Mouse (Mus musculus) embryonic facial prominence, embryonic 15.5 days (tissue): Measurements from ENCODE around the gene C1qb. TPM values are rescaled to one million over a fixed set of nuclear protein-coding genes. Genes with fewer than 3 reads are reported as not detected.

ENCODE experiments used
- ATAC-seq: fragments of 200-750 bp; cut with Nextera tagmentation; 2 replicates; pipeline ENCODE4 v1.8.0; 2017; ENCODE audit warnings: low read depth, moderate TSS enrichment; ENCODE audit not compliant: insufficient number of reproducible peaks, low FRiP score, low TSS enrichment
- H3K27ac ChIP-seq: fragments of 300-500 bp; sonication (generic); replicated peaks from 2 replicates; pipeline ENCODE4 v1.5.1; 2015; ENCODE audit warnings: mild to moderate bottlenecking, inconsistent platforms
- H3K27me3 ChIP-seq: fragments of 300-500 bp; sonication (generic); 2 replicates; pipeline ENCODE4 v1.6.1; 2015; ENCODE audit warnings: inconsistent platforms
- H3K36me3 ChIP-seq: fragments of 300-500 bp; sonication (generic); 2 replicates; pipeline ENCODE4 v1.6.1; 2015; ENCODE audit warnings: mild to moderate bottlenecking, inconsistent platforms
- H3K4me1 ChIP-seq: fragments of 300-500 bp; sonication (generic); 2 replicates; pipeline ENCODE4 v1.6.1; 2015; ENCODE audit warnings: inconsistent platforms
- H3K4me2 ChIP-seq: fragments of 300-500 bp; sonication (generic); replicated peaks from 2 replicates; pipeline ENCODE4 v1.6.1; 2015; ENCODE audit warnings: mild to moderate bottlenecking, inconsistent platforms
- H3K4me3 ChIP-seq: fragments of 300-500 bp; sonication (generic); replicated peaks from 2 replicates; pipeline ENCODE4 v1.5.1; 2015; ENCODE audit warnings: mild to moderate bottlenecking, inconsistent platforms
- H3K9ac ChIP-seq: fragments of 300-500 bp; sonication (generic); 2 replicates; pipeline ENCODE4 v1.6.1; 2015; ENCODE audit warnings: inconsistent platforms
- H3K9me3 ChIP-seq: fragments of 300-500 bp; sonication (generic); replicated peaks from 2 replicates; pipeline ENCODE4 v1.6.1; 2016; ENCODE audit warnings: inconsistent platforms
- WGBS: fragments of 180-500 bp; shearing (Covaris S2); methylation state at CpG from one replicate; pipeline ENCODE4 v1.1.7; 2015; 5-methylcytosine and 5-hydroxymethylcytosine counted together
- polyA plus RNA-seq: library from polyadenylated mRNA; unstranded; fragments of >200 nt; fragmentation: Nextera tagmentation; extraction: Ambion mirVana; gene quantifications from 2 replicates; pipeline ENCODE4 v1.2.1, GENCODE M21; 2015

Gene C1qb
- polyA plus RNA-seq, 1 experiment from 2014 or later: 86.5 TPM

- Histone ChIP-seq H3K36me3 (no peaks in the 10 kb centered on the region), H3K9me3 (no peaks in the 10 kb centered on the region), H3K9ac (no peak overlapping the region), H3K4me2 (no peak overlapping the region), H3K27me3 (peaks cover 47% of the 10 kb centered on the region), H3K4me1 (no peaks in the 10 kb centered on the region), H3K4me3 (no peak overlapping the region), H3K27ac (no peak overlapping the region)
- ATAC-seq: no peak
- 36% methylated on average over 9 of the region's 9 CpGs for WGBS
These were observed 25.8 kb upstream of the C1qb start for GRCm38 (mm10) chr4:136911804-136912203.

- Histone ChIP-seq H3K4me2 (no peak overlapping the region), H3K9ac (no peak overlapping the region), H3K36me3 (no peaks in the 10 kb centered on the region), H3K9me3 (no peaks in the 10 kb centered on the region), H3K4me3 (no peak overlapping the region), H3K27me3 (peaks cover 53% of the 10 kb centered on the region), H3K27ac (no peak overlapping the region), H3K4me1 (no peaks in the 10 kb centered on the region)
- WGBS: 6% methylated on average over 17 of the region's 17 CpGs
- no peak for ATAC-seq
These were observed 25.2 kb upstream of the C1qb start for GRCm38 (mm10) chr4:136911211-136911646.

GRCm38 (mm10) chr4:136907809-136908208, 21.8 kb upstream of the C1qb start:
- H3K9me3 ChIP-seq: no peaks in the 10 kb centered on the region
- no peak for ATAC-seq

GRCm38 (mm10) chr4:136907033-136907432, 21.0 kb upstream of the C1qb start:
- Histone ChIP-seq H3K4me1 (0 out of 2 replicates have a peak, but pooled peaks cover 5% of the 10 kb centered on the region), H3K27ac (no peak overlapping the region), H3K36me3 (no peaks in the 10 kb centered on the region), H3K4me2 (no peak overlapping the region), H3K9me3 (no peaks in the 10 kb centered on the region), H3K9ac (no peak overlapping the region), H3K27me3 (peaks cover 68% of the 10 kb centered on the region), H3K4me3 (no peak overlapping the region)
- ATAC-seq: no peak
- 13% methylated on average over 7 of the region's 7 CpGs for WGBS

More at GRCm38 (mm10) chr4:136907809-136908208, 21.8 kb upstream of the C1qb start:
- Histone ChIP-seq H3K27me3 (peaks cover 76% of the 10 kb centered on the region), H3K9ac (no peak overlapping the region), H3K36me3 (no peaks in the 10 kb centered on the region), H3K4me3 (no peak overlapping the region), H3K4me1 (0 out of 2 replicates have a peak, but pooled peaks cover 5% of the 10 kb centered on the region), H3K27ac (no peak overlapping the region), H3K4me2 (no peak overlapping the region)

- no peak overlapping the region for H3K4me2 ChIP-seq
- no peak overlapping the region for H3K9ac ChIP-seq
- H3K4me1 ChIP-seq: 0 out of 2 replicates have a peak, but pooled peaks cover 5% of the 10 kb centered on the region
- no peak overlapping the region for H3K4me3 ChIP-seq
- H3K9me3 ChIP-seq: no peaks in the 10 kb centered on the region
- no peaks in the 10 kb centered on the region for H3K36me3 ChIP-seq
- H3K27me3 ChIP-seq: peaks cover 49% of the 10 kb centered on the region
- no peak for ATAC-seq
- no peak overlapping the region for H3K27ac ChIP-seq
- under 1% methylated on average over 23 of the region's 23 CpGs for WGBS
These were observed 19.0 kb upstream of the C1qb start for GRCm38 (mm10) chr4:136904767-136905539.

- 58% methylated on average over 7 of the region's 7 CpGs for WGBS
- Histone ChIP-seq H3K36me3 (no peaks in the 10 kb centered on the region), H3K9ac (no peak overlapping the region), H3K4me3 (no peak overlapping the region), H3K27me3 (peaks cover 50% of the 10 kb centered on the region), H3K4me2 (no peak overlapping the region), H3K4me1 (peaks cover 4% of the 10 kb centered on the region; the same call in 1 of the 2 replicates), H3K27ac (no peak overlapping the region), H3K9me3 (no peaks in the 10 kb centered on the region)
- no peak for ATAC-seq
These were observed 13.2 kb upstream of the C1qb start for GRCm38 (mm10) chr4:136899154-136899553.

GRCm38 (mm10) chr4:136898637-136899036, 12.7 kb upstream of the C1qb start, which contains the start of gene C1qa:
C1qa (minus strand) TSS chr4:136898803.
- no peaks in the 10 kb centered on the region for H3K36me3 ChIP-seq
- 66% methylated on average over 9 of the region's 9 CpGs for WGBS
- H3K27ac ChIP-seq: no peak within 1 kb of the TSS
- no peaks in the 10 kb centered on the region for H3K9me3 ChIP-seq
- H3K4me3 ChIP-seq: no peak within 1 kb of the TSS
- no peak within 1 kb of the TSS for H3K9ac ChIP-seq
- H3K4me1 ChIP-seq: peaks cover 4% of the 10 kb centered on the region; the same call in 1 of the 2 replicates
- H3K27me3 ChIP-seq: peaks cover 49% of the 10 kb centered on the region
- ATAC-seq: no peak
- H3K4me2 ChIP-seq: no peak within 1 kb of the TSS

- H3K27me3 ChIP-seq: peaks cover 49% of the 10 kb centered on the region
- H3K9ac ChIP-seq: no peak overlapping the region
- peaks cover 4% of the 10 kb centered on the region; the same call in 1 of the 2 replicates for H3K4me1 ChIP-seq
- no peaks in the 10 kb centered on the region for H3K36me3 ChIP-seq
- H3K4me2 ChIP-seq: no peak overlapping the region
- H3K27ac ChIP-seq: no peak overlapping the region
- H3K9me3 ChIP-seq: no peaks in the 10 kb centered on the region
- no peak for ATAC-seq
- H3K4me3 ChIP-seq: no peak overlapping the region
- 57% methylated on average over 9 of the region's 9 CpGs for WGBS
These were observed 12.2 kb upstream of the C1qb start for GRCm38 (mm10) chr4:136898084-136898598.

- ATAC-seq: no peak
- peaks cover 4% of the 10 kb centered on the region; the same call in 1 of the 2 replicates for H3K4me1 ChIP-seq
- H3K9me3 ChIP-seq: no peaks in the 10 kb centered on the region
- no peaks in the 10 kb centered on the region for H3K36me3 ChIP-seq
- H3K27ac ChIP-seq: no peak overlapping the region
- peaks cover 57% of the 10 kb centered on the region for H3K27me3 ChIP-seq
- no peak overlapping the region for H3K4me2 ChIP-seq
- no peak overlapping the region for H3K9ac ChIP-seq
- WGBS: 32% methylated on average over 10 of the region's 10 CpGs
- H3K4me3 ChIP-seq: no peak overlapping the region
These were observed 10.5 kb upstream of the C1qb start for GRCm38 (mm10) chr4:136896461-136896860.

GRCm38 (mm10) chr4:136895861-136896260, 9.9 kb upstream of the C1qb start:
- no peak overlapping the region for H3K9ac ChIP-seq
- H3K27me3 ChIP-seq: peaks cover 57% of the 10 kb centered on the region
- H3K9me3 ChIP-seq: no peaks in the 10 kb centered on the region
- WGBS: 6% methylated on average over 15 of the region's 15 CpGs
- H3K4me3 ChIP-seq: no peak overlapping the region
- no peak for ATAC-seq
- H3K36me3 ChIP-seq: no peaks in the 10 kb centered on the region
- peaks cover 4% of the 10 kb centered on the region; the same call in 1 of the 2 replicates for H3K4me1 ChIP-seq
- no peak overlapping the region; the same call in 1 of the 2 replicates for H3K4me2 ChIP-seq
- no peak overlapping the region for H3K27ac ChIP-seq

GRCm38 (mm10) chr4:136894821-136895220, 8.8 kb upstream of the C1qb start:
- 66% methylated on average over 4 of the region's 4 CpGs for WGBS
- no peaks in the 10 kb centered on the region for H3K36me3 ChIP-seq
- no peaks in the 10 kb centered on the region for H3K9me3 ChIP-seq
- H3K4me2 ChIP-seq: no peak overlapping the region
- no peak overlapping the region for H3K9ac ChIP-seq
- H3K4me1 ChIP-seq: peaks cover 4% of the 10 kb centered on the region; the same call in 1 of the 2 replicates
- peaks cover 62% of the 10 kb centered on the region for H3K27me3 ChIP-seq
- ATAC-seq: no peak
- no peak overlapping the region for H3K4me3 ChIP-seq
- H3K27ac ChIP-seq: no peak overlapping the region
